Mouse (Mus musculus): ENCODE measurements around the gene 4930433I11Rik.
"Not testable (repeated sequence)": the region's sequence is repeated elsewhere in the genome, so short reads cannot be mapped to it uniquely, and the experiment has no call there.

The 4930433I11Rik gene

GRCm38 (mm10) chr7:40987243-40987642, at the start of gene 4930433I11Rik:
Gene 4930433I11Rik, plus strand, starts transcription at chr7:40987543.
- no peak for DNase-seq

DNA sequence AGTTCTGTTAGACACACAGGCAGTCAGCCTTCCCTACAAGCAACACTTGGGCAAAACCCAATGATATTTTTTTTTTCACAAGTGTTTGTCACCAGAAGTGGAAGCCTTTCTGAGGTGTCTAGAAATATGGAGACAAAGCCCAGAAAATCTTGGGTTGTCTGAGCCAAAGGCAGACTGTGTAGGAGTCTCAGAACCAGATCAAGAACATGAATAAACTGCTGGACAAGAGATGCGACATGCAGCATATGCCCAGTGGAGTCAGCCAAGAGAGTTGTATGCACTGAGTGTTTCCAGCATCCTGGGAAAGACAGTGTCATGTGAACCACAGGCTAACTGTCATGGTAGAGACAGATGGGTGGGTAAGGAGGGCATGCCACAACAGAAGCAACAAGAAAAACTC, 48.0 kb upstream of the 4930433I11Rik start:
- no peak for DNase-seq

GRCm38 (mm10) chr7:40942233-40942935, 45.0 kb upstream of the 4930433I11Rik start:
- no peak for DNase-seq

DNA sequence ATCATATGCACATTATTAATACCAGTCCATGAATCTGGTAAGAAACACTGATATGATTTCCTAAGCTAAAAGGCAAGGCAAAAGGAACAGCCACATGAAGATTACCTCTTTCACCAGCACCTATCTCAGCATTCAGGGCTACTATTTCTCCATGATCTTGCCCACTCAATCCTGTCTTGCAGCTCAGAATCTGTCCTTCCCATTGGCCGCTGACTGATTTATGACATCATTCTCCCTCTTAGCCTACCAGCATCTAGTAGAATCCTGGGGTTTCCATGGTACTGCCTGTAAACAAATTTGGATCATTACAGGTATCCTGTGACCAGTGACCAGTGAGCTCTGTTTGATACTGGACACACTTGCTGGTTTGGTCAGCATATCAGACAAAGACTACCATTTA, 45.1 kb downstream of the 4930433I11Rik start, which contains the start of gene Gm4884:
TSS of gene Gm4884 (plus strand) at position 301 of the 400 bp plus-strand sequence.
- not testable (repeated sequence) for DNase-seq

DNA sequence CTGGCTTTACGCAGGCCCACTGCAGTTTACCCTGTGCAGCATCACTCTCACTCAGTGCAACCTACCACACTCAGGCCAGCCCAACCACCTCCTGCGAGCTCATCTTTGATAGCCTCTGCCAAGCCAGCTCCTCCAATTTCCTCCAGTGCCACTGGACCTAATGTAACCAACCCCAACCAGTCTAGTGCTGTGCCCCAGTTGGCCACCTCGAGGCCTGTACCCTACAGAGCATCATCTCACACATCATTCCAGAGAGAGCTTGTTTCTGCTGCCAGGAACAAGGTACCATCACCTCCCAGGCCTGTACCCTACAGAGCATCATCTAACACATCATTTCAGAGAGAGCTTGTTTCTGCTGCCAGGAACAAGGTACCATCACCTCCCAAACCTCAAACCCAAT, 56.7 kb downstream of the 4930433I11Rik start:
- DNase-seq: not testable (repeated sequence)

Measured in B cell, adult 2 months (primary cell).